Mouse (Mus musculus): ENCODE results near the gene Atp1a1.

DNA sequence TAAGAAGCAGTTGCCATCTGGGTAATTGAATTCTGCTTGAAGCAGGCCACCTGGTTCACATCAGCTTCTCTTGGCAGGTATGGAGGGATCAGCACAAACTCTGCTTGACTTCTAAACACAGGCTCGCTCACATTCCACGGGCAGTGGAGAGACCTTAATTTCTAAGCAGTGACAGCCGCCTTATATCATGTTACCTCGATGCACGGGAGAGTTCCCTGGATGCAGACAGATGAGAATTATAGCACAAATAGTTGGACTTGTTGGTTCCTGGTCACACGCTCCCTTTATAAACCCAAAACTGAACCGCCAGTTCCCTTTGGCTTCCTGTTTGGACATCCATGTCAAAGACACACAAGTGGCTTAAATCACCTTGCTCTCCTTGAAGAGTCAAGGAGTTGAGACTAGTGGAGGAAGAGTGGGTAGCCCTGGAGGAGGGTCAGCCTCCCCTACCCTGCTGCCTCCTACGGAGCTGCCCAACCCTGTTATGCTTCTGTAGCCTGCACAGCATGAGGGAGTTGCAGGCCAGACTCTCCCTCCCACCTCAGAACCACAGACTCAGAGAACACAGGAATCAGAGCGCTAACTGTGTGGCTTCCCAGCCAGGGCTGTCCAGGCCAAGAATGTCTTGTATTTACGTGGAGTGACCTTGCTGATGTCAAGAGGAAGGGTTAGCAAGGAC lies 7.5 kb upstream of the Atp1a1 start:
- no peak for TF ChIP-seq CTCF (IDR thresholded peaks at IDR 0.05; ENCODE audit: low read depth)
- no peak for TF ChIP-seq EP300 (IDR thresholded peaks at IDR 0.05; ENCODE audit: low read depth)

Data from liver, embryonic 14.5 days (tissue).